Mouse (Mus musculus) CD8-positive naive resting alpha-beta T cell, adult 57 days (primary cell): Measurements from ENCODE around the gene Pdcd2l. TPM values are rescaled to one million over a fixed set of nuclear protein-coding genes. Genes with fewer than 3 reads are reported as not detected.

Experiments used
- total RNA-seq: library from RNA; stranded (reverse); gene quantifications from one replicate; pipeline ENCODE4 v1.2.4, GENCODE M21; 2023

Pdcd2l gene
- total RNA-seq: 34.2 TPM

DNA sequence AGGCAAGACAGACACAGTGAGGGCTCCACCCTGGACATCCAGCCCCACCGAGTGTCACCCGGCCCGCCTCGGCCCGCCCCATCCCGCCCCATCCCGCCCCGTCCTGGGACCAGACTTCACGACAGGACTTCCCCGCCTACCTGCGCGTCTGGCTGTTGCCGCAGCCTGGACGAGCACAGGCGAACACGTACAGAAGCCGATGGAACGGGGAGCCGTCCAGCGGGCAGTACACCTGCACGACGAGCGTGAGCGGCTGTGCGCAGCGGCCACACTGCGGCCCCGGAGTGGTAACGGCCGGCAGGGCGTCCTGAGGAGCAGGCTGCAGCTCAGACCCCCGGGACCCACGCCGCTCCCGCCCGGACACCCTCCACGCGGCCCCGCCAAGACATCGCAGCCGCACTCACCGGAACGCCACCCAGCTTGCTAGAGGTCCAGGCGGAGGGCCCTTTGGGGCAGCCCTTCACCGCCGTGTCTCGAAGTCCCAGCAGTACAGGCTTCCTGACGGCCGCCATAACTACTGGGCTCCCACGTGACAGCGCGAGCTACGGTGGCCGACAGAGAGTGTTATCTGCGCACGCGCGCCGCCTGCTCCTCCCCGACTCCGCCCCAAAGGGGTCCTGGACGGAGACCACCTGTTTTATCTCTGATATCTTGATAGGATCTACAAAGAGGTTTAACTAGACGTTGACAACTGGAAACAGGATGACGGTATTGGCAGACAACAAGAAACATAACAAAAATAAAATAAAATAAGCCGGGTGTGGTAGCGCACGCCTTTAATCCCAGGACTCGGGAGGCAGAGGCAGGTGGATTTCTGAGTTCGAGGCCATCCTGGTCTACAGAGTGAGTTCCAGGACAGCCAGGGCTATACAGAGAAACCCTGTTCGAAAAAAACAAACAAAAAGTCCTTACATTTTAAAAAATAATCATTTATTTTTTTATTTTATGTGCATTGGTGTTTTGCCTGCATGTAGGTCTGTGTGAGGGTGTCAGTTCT lies at the start of gene Pdcd2l:
TSS of gene Pdcd2l (minus strand) at position 530 of the 997 bp plus-strand sequence.

DNA sequence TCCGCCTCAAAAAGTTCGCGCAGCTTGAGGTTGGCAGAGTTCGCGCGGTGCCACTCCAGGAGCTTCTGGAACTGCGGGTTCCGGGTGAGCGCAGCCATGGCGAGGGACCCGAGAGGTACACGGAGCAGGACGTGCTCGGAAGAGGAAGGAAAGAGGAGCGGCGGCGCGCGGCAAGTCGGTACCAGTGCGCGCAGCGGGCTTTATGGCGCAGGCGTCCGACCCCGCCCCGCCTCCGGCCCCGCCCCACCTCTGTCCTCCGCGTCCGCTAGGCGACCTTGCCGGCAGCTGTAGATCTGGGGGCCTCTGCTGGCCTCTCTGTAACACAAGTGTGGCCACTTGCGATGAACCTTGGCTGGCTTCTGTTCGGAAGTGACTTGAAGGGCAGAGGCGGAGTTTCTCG lies 33.7 kb upstream of the Pdcd2l start, which contains the start of gene Gpi1:
TSS of gene Gpi1 (minus strand) at position 221 of the 400 bp plus-strand sequence.

DNA sequence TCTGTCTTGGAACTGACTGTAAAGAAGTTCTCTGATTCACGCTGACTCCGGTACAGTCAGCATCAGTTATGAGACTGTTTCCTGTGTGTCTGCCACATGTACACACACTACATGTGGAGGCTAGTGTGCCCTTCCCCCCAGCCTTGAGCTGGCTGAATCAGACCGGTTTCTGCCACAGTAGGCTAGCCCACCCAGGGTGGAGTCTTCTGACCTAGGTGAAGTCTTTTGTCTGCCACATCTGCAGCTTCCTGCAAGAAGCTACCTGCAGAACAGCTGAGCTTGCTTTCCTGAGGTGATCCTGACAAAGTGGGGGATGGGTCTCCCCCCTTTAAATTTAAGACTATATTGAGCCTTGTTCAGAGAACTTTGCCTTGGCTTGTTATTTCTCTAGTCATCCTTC lies 27.0 kb downstream of the Pdcd2l start, which contains the start of gene Uba2:
TSS of gene Uba2 (minus strand) at position 146 of the 400 bp plus-strand sequence.

Other genes starting within 250 kb of the Pdcd2l start
- gene Scgb2b27, start 182.7 kb downstream of the Pdcd2l start, total RNA-seq: not detected
- not detected for gene Scgb1b27, start 175.2 kb downstream of the Pdcd2l start, total RNA-seq
- gene Scgb1b30, start 101.2 kb downstream of the Pdcd2l start, total RNA-seq: not detected
- gene Wtip, start 63.4 kb downstream of the Pdcd2l start, total RNA-seq: not detected
- 73.3 TPM for gene Uba2, start 27.1 kb downstream of the Pdcd2l start, total RNA-seq
- gene Gpi1, start 33.7 kb upstream of the Pdcd2l start, total RNA-seq: 247 TPM
- gene Gm6096, start 54.4 kb upstream of the Pdcd2l start, total RNA-seq: not detected
- 49.1 TPM for gene 4931406P16Rik, start 116.9 kb upstream of the Pdcd2l start, total RNA-seq
- gene Lsm14a, start 196.7 kb upstream of the Pdcd2l start, total RNA-seq: 159 TPM